18 mouse cellular contexts compared by ENCODE assay signal in the genomic region with DNA sequence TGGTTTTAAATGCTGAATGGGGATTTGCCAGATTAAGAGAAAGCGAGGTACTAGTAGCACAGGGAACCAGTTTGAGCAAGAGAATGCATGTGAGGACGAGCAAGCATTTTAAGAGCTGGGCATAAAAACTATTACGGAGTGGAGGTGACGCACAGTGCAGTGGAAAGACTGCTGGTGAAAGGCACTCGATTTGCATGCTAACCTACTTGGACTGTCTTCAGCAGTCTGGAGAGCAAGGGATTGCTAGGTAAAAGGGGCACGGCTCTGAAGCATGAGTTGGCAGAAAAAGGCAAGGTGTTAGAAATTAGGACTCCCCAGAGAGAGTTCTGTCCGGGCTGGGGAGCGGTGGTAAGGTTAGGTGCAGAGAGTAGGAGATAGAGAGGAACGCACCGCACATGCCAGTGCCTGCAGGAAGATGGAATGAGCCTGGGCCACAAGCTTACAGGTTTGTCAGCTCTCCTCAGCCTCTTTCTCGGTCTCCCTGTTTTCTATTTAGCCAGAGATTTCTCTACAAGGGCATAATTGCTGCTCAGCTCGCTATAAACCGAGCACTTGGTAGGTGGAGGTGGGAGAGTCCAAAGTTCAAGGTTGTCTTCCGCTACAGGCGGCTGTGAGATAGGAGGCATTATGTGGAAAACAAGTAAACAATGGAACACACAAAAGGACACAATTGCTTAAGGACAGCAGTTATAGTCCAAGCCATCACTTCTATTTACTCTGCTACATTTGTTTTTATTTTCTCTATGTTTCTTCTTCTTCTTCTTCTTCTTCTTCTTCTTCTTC. TPM values are rescaled to one million over a fixed set of nuclear protein-coding genes. Genes with fewer than 3 reads are reported as not detected.
DNase-seq lines count a peak whose midpoint lies in the region; ATAC-seq and TF ChIP-seq lines count a peak whose summit lies in the region.
"Had no signal": no experiment of that assay in that cellular context is flagged by ENCODE, and none has a peak within 500 bp of the region (broad histone marks: within the 10 kb centered on the region; RNA-seq: fewer than 3 reads in every experiment).

No protein-coding gene starts in this region.

- H3K27me3 ChIP-seq in intestine, postnatal 0 days (replicated peaks; ENCODE audit: control insufficient read depth, insufficient read depth, low read length), result no peaks in the 10 kb centered on the region
- H3K27me3 ChIP-seq: heart, embryonic 12.5 days; hindbrain, embryonic 12.5 days; liver, embryonic 12.5 days; midbrain, embryonic 12.5 days; neural tube, embryonic 13.5 days had no signal

- WGBS in intestine, postnatal 0 days, result 68% methylated on average over 15 of the region's 15 CpGs

- H3K4me3 ChIP-seq in intestine, postnatal 0 days (ENCODE audit: low read depth, low read length), result no peak overlapping the region
- H3K4me3 ChIP-seq: heart, embryonic 12.5 days; hindbrain, embryonic 12.5 days; liver, embryonic 12.5 days; midbrain, embryonic 12.5 days; neural tube, embryonic 13.5 days had no signal

- H3K9ac ChIP-seq in intestine, postnatal 0 days (ENCODE audit: low read depth, low read length), result no peak overlapping the region
- H3K9ac ChIP-seq: heart, embryonic 12.5 days; hindbrain, embryonic 12.5 days; liver, embryonic 12.5 days; midbrain, embryonic 12.5 days; neural tube, embryonic 13.5 days had no signal

- peak; percentile 3 for DNase-seq in lung, postnatal 36 days
- DNase-seq in lung, postnatal 10 days, result no peak
- peak; percentile 68 for DNase-seq in ZHBTc4 (ENCODE audit: low read depth, low spot score)
- peak; percentile 55 for DNase-seq in gonadal fat pad, adult 2 months (ENCODE audit: low read depth)
- DNase-seq in layer of hippocampus, adult 18-20 months (ENCODE audit: low spot score in 2 of 2), result no peak
- DNase-seq in thymus, postnatal 36 days, result no peak
- DNase-seq: cerebellum, postnatal 14 days; heart, adult 11 months; heart, postnatal 14 days; lung, adult 2 months; thymus, adult 18-20 months had no signal

- ATAC-seq in intestine, postnatal 0 days, result no peak
- ATAC-seq: liver, embryonic 12.5 days had no signal

- H3K27ac ChIP-seq in intestine, postnatal 0 days (ENCODE audit: low read depth, low read length), result no peak overlapping the region
- H3K27ac ChIP-seq: hindbrain, embryonic 12.5 days; liver, embryonic 12.5 days; midbrain, embryonic 12.5 days; neural tube, embryonic 13.5 days had no signal

- H3K4me1 ChIP-seq in intestine, postnatal 0 days (replicated peaks; ENCODE audit: control insufficient read depth, insufficient read depth, low read length), result no peaks in the 10 kb centered on the region
- H3K4me1 ChIP-seq: hindbrain, embryonic 12.5 days; liver, embryonic 12.5 days; neural tube, embryonic 13.5 days had no signal

- no peak overlapping the region for H3K4me2 ChIP-seq in intestine, postnatal 0 days (replicated peaks; ENCODE audit: low read depth)
- H3K4me2 ChIP-seq: heart, embryonic 12.5 days; hindbrain, embryonic 12.5 days; liver, embryonic 12.5 days; midbrain, embryonic 12.5 days; neural tube, embryonic 13.5 days had no signal

- no peaks in the 10 kb centered on the region for H3K36me3 ChIP-seq in intestine, postnatal 0 days (ENCODE audit: control insufficient read depth, insufficient read depth)
- H3K36me3 ChIP-seq: G1E; heart, embryonic 12.5 days; hindbrain, embryonic 12.5 days; liver, embryonic 12.5 days; midbrain, embryonic 12.5 days; neural tube, embryonic 13.5 days had no signal

- TF ChIP-seq CTCF in intestine, postnatal 0 days (IDR thresholded peaks at IDR 0.05; ENCODE audit: low read depth), result no peak

- H3K9me3 ChIP-seq in intestine, postnatal 0 days (ENCODE audit: control insufficient read depth), result no peaks in the 10 kb centered on the region
- H3K9me3 ChIP-seq: G1E; heart, embryonic 12.5 days; hindbrain, embryonic 12.5 days; liver, embryonic 12.5 days; midbrain, embryonic 12.5 days; neural tube, embryonic 13.5 days had no signal

RNA-seq across cellular contexts. Expression of gene Gja1, which starts 48.1 kb away (rescaled TPM):
- 52.6 and 99.0 TPM in 2 replicates for polyA plus RNA-seq in gonadal fat pad, adult 2 months (2012; rRNA removed)
- polyA plus RNA-seq in intestine, postnatal 0 days (2015; fragmentation: Nextera tagmentation; extraction: Ambion mirVana), result 30.6 and 32.0 TPM in 2 replicates
- 100 to 1,000 TPM; 267 to 285 TPM for total RNA-seq in layer of hippocampus, adult 18-20 months (2021)
- polyA plus RNA-seq: G1E had no signal

Comparison
In these comparisons a context has a peak if more than half of its experiments do, and no peak if none do; other contexts are left out.
1. DNase-seq: peak in lung, postnatal 36 days (single experiment), ZHBTc4 (single experiment) and gonadal fat pad, adult 2 months (single experiment); none in lung, postnatal 10 days (single experiment), layer of hippocampus, adult 18-20 months (0 of 2) and thymus, postnatal 36 days (0 of 2).